Mouse (Mus musculus): ENCODE measurements around the gene Rsu1. TPM values are rescaled to one million over a fixed set of nuclear protein-coding genes. Genes with fewer than 3 reads are reported as not detected.
A peak's percentile ranks its signal among the peaks of the same experiment; 100 is the strongest.

Rsu1 gene
- total RNA-seq, 1 experiment, result 63.4 TPM

- no peak for DNase-seq (ENCODE audit: low read depth, low spot score)
- no peak overlapping the region for H3K4me3 ChIP-seq (ENCODE audit: insufficient read depth in 1 of 2, low read depth in 1 of 2, low read length in 2 of 2, poor library complexity in 1 of 2, severe bottlenecking in 1 of 2)
- no peak overlapping the region for H3K9ac ChIP-seq (ENCODE audit: insufficient read depth, low read depth, low read length, poor library complexity, severe bottlenecking)
- TF ChIP-seq ZNF384 (IDR thresholded peaks at IDR 0.05; ENCODE audit: low read depth, low read length) (no peak), CHD2 (IDR thresholded peaks at IDR 0.05; ENCODE audit: low read depth, low read length) (no peak), ZC3H11A (IDR thresholded peaks at IDR 0.05; ENCODE audit: borderline replicate concordance, low read depth, low read length) (no peak), MAFK (IDR thresholded peaks at IDR 0.05; ENCODE audit: insufficient read depth, low read depth, low read length) (no peak), HCFC1 (IDR thresholded peaks at IDR 0.05; ENCODE audit: borderline replicate concordance, insufficient read depth, low read length) (no peak)
- in situ Hi-C loops (cut with MboI; ENCODE audit: low sequenced_read_pairs in 2 of 2, unreplicated experiment in 2 of 2), result no loop called here
- H3K4me1 ChIP-seq (ENCODE audit: control insufficient read depth in 2 of 2, insufficient read depth in 2 of 2, low read length in 2 of 2, poor library complexity in 1 of 2), result peaks cover 0 to 2% of the 10 kb centered on the region in 2 experiments; a peak in 1 of 4 replicates
- H3K36me3 ChIP-seq (ENCODE audit: control insufficient read depth, insufficient read depth, low read length, poor library complexity, severe bottlenecking), result no peaks in the 10 kb centered on the region
- H3K27ac ChIP-seq (ENCODE audit: insufficient read depth, low read depth, low read length, poor library complexity, severe bottlenecking), result no peak overlapping the region
- no peaks in the 10 kb centered on the region for H3K9me3 ChIP-seq (ENCODE audit: control insufficient read depth, insufficient read depth, low read depth, low read length)
These were observed 100.6 kb downstream of the Rsu1 start for GRCm38 (mm10) chr2:13170651-13171050.

- in situ Hi-C loops (cut with MboI; ENCODE audit: low sequenced_read_pairs in 2 of 2, unreplicated experiment in 2 of 2), result no loop called here
- no peak overlapping the region for H3K9ac ChIP-seq (ENCODE audit: insufficient read depth, low read depth, low read length, poor library complexity, severe bottlenecking)
- no peak for DNase-seq (ENCODE audit: low read depth, low spot score)
- peaks cover 0 to 2% of the 10 kb centered on the region in 2 experiments; a peak in 1 of 4 replicates for H3K4me1 ChIP-seq (ENCODE audit: control insufficient read depth in 2 of 2, insufficient read depth in 2 of 2, low read length in 2 of 2, poor library complexity in 1 of 2)
- H3K4me3 ChIP-seq (ENCODE audit: insufficient read depth in 1 of 2, low read depth in 1 of 2, low read length in 2 of 2, poor library complexity in 1 of 2, severe bottlenecking in 1 of 2), result no peak overlapping the region
- H3K27ac ChIP-seq (ENCODE audit: insufficient read depth, low read depth, low read length, poor library complexity, severe bottlenecking), result no peak overlapping the region
- no peaks in the 10 kb centered on the region for H3K9me3 ChIP-seq (ENCODE audit: control insufficient read depth, insufficient read depth, low read depth, low read length)
- H3K36me3 ChIP-seq (ENCODE audit: control insufficient read depth, insufficient read depth, low read length, poor library complexity, severe bottlenecking), result no peaks in the 10 kb centered on the region
- TF ChIP-seq HCFC1 (IDR thresholded peaks at IDR 0.05; ENCODE audit: borderline replicate concordance, insufficient read depth, low read length), result no peak
- no peak for TF ChIP-seq ZC3H11A (IDR thresholded peaks at IDR 0.05; ENCODE audit: borderline replicate concordance, low read depth, low read length)
- no peak for TF ChIP-seq ZNF384 (IDR thresholded peaks at IDR 0.05; ENCODE audit: low read depth, low read length)
- no peak for TF ChIP-seq MAFK (IDR thresholded peaks at IDR 0.05; ENCODE audit: insufficient read depth, low read depth, low read length)
- no peak for TF ChIP-seq CHD2 (IDR thresholded peaks at IDR 0.05; ENCODE audit: low read depth, low read length)
These were observed 101.3 kb downstream of the Rsu1 start for GRCm38 (mm10) chr2:13169962-13170361.

- peaks cover 0 to 2% of the 10 kb centered on the region in 2 experiments; a peak in 1 of 4 replicates for H3K4me1 ChIP-seq (ENCODE audit: control insufficient read depth in 2 of 2, insufficient read depth in 2 of 2, low read length in 2 of 2, poor library complexity in 1 of 2)
- H3K27ac ChIP-seq (ENCODE audit: insufficient read depth, low read depth, low read length, poor library complexity, severe bottlenecking), result no peak overlapping the region
- DNase-seq (ENCODE audit: low read depth, low spot score), result no peak
- in situ Hi-C loops (cut with MboI; ENCODE audit: low sequenced_read_pairs in 2 of 2, unreplicated experiment in 2 of 2), result no loop called here
- no peaks in the 10 kb centered on the region for H3K36me3 ChIP-seq (ENCODE audit: control insufficient read depth, insufficient read depth, low read length, poor library complexity, severe bottlenecking)
- H3K9me3 ChIP-seq (ENCODE audit: control insufficient read depth, insufficient read depth, low read depth, low read length), result no peaks in the 10 kb centered on the region
- H3K9ac ChIP-seq (ENCODE audit: insufficient read depth, low read depth, low read length, poor library complexity, severe bottlenecking), result no peak overlapping the region
- no peak for TF ChIP-seq HCFC1 (IDR thresholded peaks at IDR 0.05; ENCODE audit: borderline replicate concordance, insufficient read depth, low read length)
- TF ChIP-seq ZNF384 (IDR thresholded peaks at IDR 0.05; ENCODE audit: low read depth, low read length), result no peak
- TF ChIP-seq ZC3H11A (IDR thresholded peaks at IDR 0.05; ENCODE audit: borderline replicate concordance, low read depth, low read length), result no peak
- no peak for TF ChIP-seq MAFK (IDR thresholded peaks at IDR 0.05; ENCODE audit: insufficient read depth, low read depth, low read length)
- no peak for TF ChIP-seq CHD2 (IDR thresholded peaks at IDR 0.05; ENCODE audit: low read depth, low read length)
- no peak overlapping the region for H3K4me3 ChIP-seq (ENCODE audit: insufficient read depth in 1 of 2, low read depth in 1 of 2, low read length in 2 of 2, poor library complexity in 1 of 2, severe bottlenecking in 1 of 2)
These were observed 101.9 kb downstream of the Rsu1 start for GRCm38 (mm10) chr2:13169158-13169890.

GRCm38 (mm10) chr2:13168743-13169142 lies 102.5 kb downstream of the Rsu1 start:
- DNase-seq (ENCODE audit: low read depth, low spot score), result peak; percentile 94
- H3K4me1 ChIP-seq (ENCODE audit: control insufficient read depth in 2 of 2, insufficient read depth in 2 of 2, low read length in 2 of 2, poor library complexity in 1 of 2), result peaks cover 0 to 2% of the 10 kb centered on the region in 2 experiments; a peak in 1 of 4 replicates
- H3K27ac ChIP-seq (ENCODE audit: insufficient read depth, low read depth, low read length, poor library complexity, severe bottlenecking), result no peak overlapping the region
- TF ChIP-seq MAFK (IDR thresholded peaks at IDR 0.05; ENCODE audit: insufficient read depth, low read depth, low read length), result no peak
- TF ChIP-seq ZC3H11A (IDR thresholded peaks at IDR 0.05; ENCODE audit: borderline replicate concordance, low read depth, low read length), result no peak
- TF ChIP-seq ZNF384 (IDR thresholded peaks at IDR 0.05; ENCODE audit: low read depth, low read length), result no peak
- TF ChIP-seq CHD2 (IDR thresholded peaks at IDR 0.05; ENCODE audit: low read depth, low read length), result no peak
- TF ChIP-seq HCFC1 (IDR thresholded peaks at IDR 0.05; ENCODE audit: borderline replicate concordance, insufficient read depth, low read length), result no peak
- in situ Hi-C loops (cut with MboI; ENCODE audit: low sequenced_read_pairs in 2 of 2, unreplicated experiment in 2 of 2), result no loop called here
- no peak overlapping the region for H3K4me3 ChIP-seq (ENCODE audit: insufficient read depth in 1 of 2, low read depth in 1 of 2, low read length in 2 of 2, poor library complexity in 1 of 2, severe bottlenecking in 1 of 2)
- H3K36me3 ChIP-seq (ENCODE audit: control insufficient read depth, insufficient read depth, low read length, poor library complexity, severe bottlenecking), result no peaks in the 10 kb centered on the region
- H3K9me3 ChIP-seq (ENCODE audit: control insufficient read depth, insufficient read depth, low read depth, low read length), result no peaks in the 10 kb centered on the region
- H3K9ac ChIP-seq (ENCODE audit: insufficient read depth, low read depth, low read length, poor library complexity, severe bottlenecking), result no peak overlapping the region
